Mouse (Mus musculus): ENCODE measurements around the gene Zfand3.

- TF ChIP-seq CTCF (IDR thresholded peaks at IDR 0.05; ENCODE audit: borderline replicate concordance, extremely low read depth, insufficient read depth, insufficient read length): no peak
- no peak for TF ChIP-seq POLR2A (IDR thresholded peaks at IDR 0.05; ENCODE audit: borderline replicate concordance, extremely low read depth, insufficient read depth, insufficient read length, poor library complexity, severe bottlenecking)
These were observed 150.9 kb downstream of the Zfand3 start for GRCm38 (mm10) chr17:30155411-30155925.
